Mouse (Mus musculus) neutrophil, adult 5-6 weeks (primary cell): Measurements from ENCODE around the gene Tubd1. TPM values are rescaled to one million over a fixed set of nuclear protein-coding genes. Genes with fewer than 3 reads are reported as not detected.

Source experiments
- total RNA-seq: library from RNA; stranded (forward); fragments of 200-1000 nt; gene quantifications from 2 replicates; pipeline ENCODE4 v1.2.3, GENCODE M21; 2017

The Tubd1 gene
- total RNA-seq, 1 experiment from 2014 or later, result 6.4 TPM

Other genes starting within 250 kb of the Tubd1 start
- gene Med13, start 187.4 kb upstream of the Tubd1 start, total RNA-seq, result 164 and 176 TPM in 2 replicates
- 15.2 and 19.8 TPM in 2 replicates for gene Rnft1, start 60.3 kb upstream of the Tubd1 start, total RNA-seq
- gene Rps6kb1, start 186 bp upstream of the Tubd1 start, total RNA-seq, result 52.5 and 55.4 TPM in 2 replicates
- 210 and 221 TPM in 2 replicates for gene Vmp1, start 138.8 kb downstream of the Tubd1 start, total RNA-seq
- 7.9 and 8.6 TPM in 2 replicates for gene Ptrh2, start 139.0 kb downstream of the Tubd1 start, total RNA-seq
- 157 and 168 TPM in 2 replicates for gene Cltc, start 212.6 kb downstream of the Tubd1 start, total RNA-seq